Mouse (Mus musculus): ENCODE measurements around the gene Olfr988. TPM values are rescaled to one million over a fixed set of nuclear protein-coding genes. Genes with fewer than 3 reads are reported as not detected.

Gene Olfr988
- polyA plus RNA-seq (2017; shearing (Covaris generic)), result not detected

GRCm38 (mm10) chr2:85363127-85363526 is at the start of gene Olfr988:
TSS of gene Olfr988 (minus strand) at chr2:85363227.

GRCm38 (mm10) chr2:85409369-85409768 is 46.3 kb upstream of the Olfr988 start, which contains the start of gene Olfr992:
TSS of gene Olfr992 (minus strand) at chr2:85409469.

GRCm38 (mm10) chr2:85339215-85339614 is 23.8 kb downstream of the Olfr988 start, which contains the start of gene Olfr987:
TSS of gene Olfr987 (minus strand) at chr2:85339315.

Other genes starting within 250 kb of the Olfr988 start
- gene Aplnr, start 227.0 kb downstream of the Olfr988 start, polyA plus RNA-seq (2017; shearing (Covaris generic)), result not detected
- not detected for gene Lrrc55, start 166.0 kb downstream of the Olfr988 start, polyA plus RNA-seq (2017; shearing (Covaris generic))
- gene Olfr987, start 23.9 kb downstream of the Olfr988 start, polyA plus RNA-seq (2017; shearing (Covaris generic)), result not detected
- not detected for gene Olfr992, start 46.2 kb upstream of the Olfr988 start, polyA plus RNA-seq (2017; shearing (Covaris generic))
- gene Olfr993, start 51.6 kb upstream of the Olfr988 start, polyA plus RNA-seq (2017; shearing (Covaris generic)), result not detected
- not detected for gene Olfr994, start 73.2 kb upstream of the Olfr988 start, polyA plus RNA-seq (2017; shearing (Covaris generic))
- gene Olfr995, start 80.4 kb upstream of the Olfr988 start, polyA plus RNA-seq (2017; shearing (Covaris generic)), result 0.20 TPM
- not detected for gene 4833423E24Rik, start 155.8 kb upstream of the Olfr988 start, polyA plus RNA-seq (2017; shearing (Covaris generic))
- not detected for gene Olfr996, start 216.0 kb upstream of the Olfr988 start, polyA plus RNA-seq (2017; shearing (Covaris generic))
- not detected for gene Olfr998, start 225.7 kb upstream of the Olfr988 start, polyA plus RNA-seq (2017; shearing (Covaris generic))
- gene Olfr1000, start 248.7 kb upstream of the Olfr988 start, polyA plus RNA-seq (2017; shearing (Covaris generic)), result not detected